Comparison of ENCODE assay signal across 11 mouse cellular contexts in the genomic region with DNA sequence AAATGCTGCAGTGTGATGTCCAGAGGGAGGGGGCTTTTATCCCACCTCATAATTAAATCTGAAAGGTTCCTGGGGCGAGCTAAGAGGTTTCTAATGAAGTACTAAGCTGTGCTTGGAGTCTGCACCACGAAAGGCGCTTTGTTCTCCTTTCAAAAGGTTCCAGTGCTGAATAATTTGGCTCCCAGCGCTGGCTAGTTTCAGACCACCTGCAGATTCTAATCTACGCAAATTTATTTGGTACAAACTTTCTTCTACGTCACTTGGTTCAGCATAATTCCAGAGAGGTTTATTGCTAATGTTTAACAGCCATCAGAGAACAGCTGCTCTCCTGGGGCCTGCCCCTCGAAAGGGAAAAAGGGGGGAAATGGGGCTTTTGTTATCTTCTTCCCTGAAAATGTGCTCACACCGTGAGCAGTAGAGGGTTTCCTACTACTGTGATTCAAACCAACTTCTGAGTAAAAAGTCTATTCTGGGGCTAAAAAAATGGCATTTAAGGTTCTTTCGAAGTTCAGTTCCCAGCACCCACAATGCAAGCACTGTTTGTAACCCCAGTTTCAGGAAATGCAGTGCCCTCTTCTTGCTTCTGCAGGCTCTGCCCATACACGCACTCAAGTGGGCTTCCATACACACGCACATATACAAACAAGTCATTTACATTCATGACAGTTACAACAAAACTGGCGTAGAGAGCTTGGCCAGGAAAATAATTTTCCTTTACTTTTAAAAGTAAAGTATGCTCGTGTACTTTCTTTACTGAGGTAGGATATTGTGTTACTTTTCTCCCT. TPM values are rescaled to one million over a fixed set of nuclear protein-coding genes. Genes with fewer than 3 reads are reported as not detected.
DNase-seq lines count a peak whose midpoint lies in the region; ATAC-seq and TF ChIP-seq lines count a peak whose summit lies in the region.
"Had no signal": no experiment of that assay in that cellular context is flagged by ENCODE, and none has a peak within 500 bp of the region (broad histone marks: within the 10 kb centered on the region; RNA-seq: fewer than 3 reads in every experiment).

No protein-coding gene starts in this region.

- peak overlapping the region; percentile 73 for H3K27ac ChIP-seq in forebrain, embryonic 15.5 days (replicated peaks)
- 0 out of 2 replicates have a peak overlapping the region, but pooled peaks have one; percentile 0 for H3K27ac ChIP-seq in limb, embryonic 14.5 days (replicated peaks; ENCODE audit: low read depth, low read length)
- H3K27ac ChIP-seq: heart, embryonic 15.5 days; liver, embryonic 15.5 days had no signal

- ATAC-seq in frontal cortex, adult (ENCODE audit: low TSS enrichment) = peak; percentile 65; the same call in 1 of the 2 replicates
- ATAC-seq in forebrain, embryonic 15.5 days (replicated peaks) = peak; percentile 94
- ATAC-seq in limb, embryonic 14.5 days (ENCODE audit: low FRiP score, low read depth) = peak; percentile 63; the same call in 1 of the 2 replicates
- ATAC-seq: activated CD4-positive, CD25-positive, alpha-beta regulatory T cell, adult 4 months had no signal

- peaks cover 12% of the 10 kb centered on the region for H3K4me1 ChIP-seq in forebrain, embryonic 15.5 days
- H3K4me1 ChIP-seq in limb, embryonic 14.5 days (ENCODE audit: control insufficient read depth, insufficient read depth, low read length) = 0 out of 2 replicates have a peak, but pooled peaks cover 2% of the 10 kb centered on the region
- H3K4me1 ChIP-seq: heart, embryonic 15.5 days; liver, embryonic 15.5 days had no signal

- H3K27me3 ChIP-seq in forebrain, embryonic 15.5 days = no peaks in the 10 kb centered on the region
- H3K27me3 ChIP-seq in limb, embryonic 14.5 days (ENCODE audit: control insufficient read depth, insufficient read depth, low read length) = no peaks in the 10 kb centered on the region
- H3K27me3 ChIP-seq: heart, embryonic 15.5 days; liver, embryonic 15.5 days had no signal

- H3K4me3 ChIP-seq in forebrain, embryonic 15.5 days = no peak overlapping the region
- no peak overlapping the region for H3K4me3 ChIP-seq in limb, embryonic 14.5 days (replicated peaks; ENCODE audit: low read length)
- H3K4me3 ChIP-seq: heart, embryonic 15.5 days; liver, embryonic 15.5 days had no signal

- no peak for DNase-seq in frontal cortex, postnatal 25 days (ENCODE audit: low spot score in 2 of 2)
- DNase-seq in R1 (ENCODE audit: low read depth, low spot score) = peak; percentile 90
- peak; percentile 57 for DNase-seq in limb, embryonic 14.5 days (ENCODE audit: low spot score)
- DNase-seq in adrenal gland, adult 2 months = no peak
- no peak for DNase-seq in adrenal gland, postnatal 25 days
- DNase-seq in T-cell, adult 2 months (ENCODE audit: low spot score) = no peak

- H3K9me3 ChIP-seq in forebrain, embryonic 15.5 days = no peaks in the 10 kb centered on the region
- no peaks in the 10 kb centered on the region for H3K9me3 ChIP-seq in limb, embryonic 14.5 days (ENCODE audit: control insufficient read depth, low read length)
- H3K9me3 ChIP-seq: heart, embryonic 15.5 days; liver, embryonic 15.5 days had no signal

- WGBS in forebrain, embryonic 15.5 days = 4% methylated on average over 13 of the region's 13 CpGs
- WGBS in limb, embryonic 14.5 days = 17% methylated on average over 13 of the region's 13 CpGs

- no peak for TF ChIP-seq POLR2A in limb, embryonic 14.5 days (IDR thresholded peaks at IDR 0.05; ENCODE audit: borderline replicate concordance, extremely low read depth, insufficient read depth, insufficient read length)

- H3K9ac ChIP-seq in forebrain, embryonic 15.5 days (replicated peaks) = no peak overlapping the region
- no peak overlapping the region for H3K9ac ChIP-seq in limb, embryonic 14.5 days (ENCODE audit: low read depth, low read length, severe bottlenecking)
- H3K9ac ChIP-seq: heart, embryonic 15.5 days; liver, embryonic 15.5 days had no signal

- no peak overlapping the region for H3K4me2 ChIP-seq in forebrain, embryonic 15.5 days (replicated peaks)
- no peak overlapping the region for H3K4me2 ChIP-seq in limb, embryonic 14.5 days (replicated peaks; ENCODE audit: low read depth, low read length, severe bottlenecking)
- H3K4me2 ChIP-seq: heart, embryonic 15.5 days; liver, embryonic 15.5 days had no signal

- no peaks in the 10 kb centered on the region for H3K36me3 ChIP-seq in forebrain, embryonic 15.5 days
- peaks cover 21% of the 10 kb centered on the region for H3K36me3 ChIP-seq in limb, embryonic 14.5 days (ENCODE audit: control insufficient read depth, insufficient read depth, low read length)
- H3K36me3 ChIP-seq: liver, embryonic 15.5 days had no signal

RNA-seq across cellular contexts. Expression of gene Slco1c1, which starts 28.3 kb away (rescaled TPM):
- 15.6 and 19.6 TPM in 2 replicates for polyA plus RNA-seq in forebrain, embryonic 15.5 days (2015; fragmentation: Nextera tagmentation; extraction: Ambion mirVana)
- polyA plus RNA-seq in limb, embryonic 14.5 days (2012; rRNA removed) = 0.26 and 0.29 TPM in 2 replicates
- 0.33 and 0.43 TPM in 2 replicates for polyA plus RNA-seq in limb, embryonic 14.5 days (2014; fragmentation: Nextera tagmentation; extraction: Ambion mirVana)
- total RNA-seq in adrenal gland, adult 2 months (2021) = under 1 TPM; 0.26 to 0.48 TPM
- 0.04 TPM in 1 of 2 replicates, not detected in the other for polyA plus RNA-seq in adrenal gland, adult 2 months (2012; rRNA removed)
- 0.21 TPM in 1 of 2 replicates, not detected in the other for total RNA-seq in adrenal gland, postnatal 25 days (2021)
- polyA plus RNA-seq: liver, embryonic 15.5 days had no signal

Comparison
In these comparisons a context has a peak if more than half of its experiments do, and no peak if none do; other contexts are left out.
1. DNase-seq: peak in R1 (single experiment) and limb, embryonic 14.5 days (single experiment); none in frontal cortex, postnatal 25 days (0 of 2), adrenal gland, adult 2 months (single experiment), adrenal gland, postnatal 25 days (single experiment) and T-cell, adult 2 months (single experiment).
2. RNA of gene Slco1c1, which starts 28.3 kb away (polyA plus RNA-seq): 15.6 to 19.6 TPM in forebrain, embryonic 15.5 days; 0.26 to 0.43 TPM in limb, embryonic 14.5 days and 0.04 TPM in adrenal gland, adult 2 months; every median in the first group is over 10 times any median in the second.
3. Peak in every context shown above with its lines, with median percentiles within 50 percentile points of each other: ATAC-seq.